Mouse (Mus musculus): ENCODE data around the gene Atp6v0d1. TPM values are rescaled to one million over a fixed set of nuclear protein-coding genes. Genes with fewer than 3 reads are reported as not detected.
A peak's percentile ranks its signal among the peaks of the same experiment; 100 is the strongest.
"Not testable (repeated sequence)": the region's sequence is repeated elsewhere in the genome, so short reads cannot be mapped to it uniquely, and the experiment has no call there.

The Atp6v0d1 gene
- total RNA-seq (2021), result 100 to 1,000 TPM; 288 to 305 TPM

DNA sequence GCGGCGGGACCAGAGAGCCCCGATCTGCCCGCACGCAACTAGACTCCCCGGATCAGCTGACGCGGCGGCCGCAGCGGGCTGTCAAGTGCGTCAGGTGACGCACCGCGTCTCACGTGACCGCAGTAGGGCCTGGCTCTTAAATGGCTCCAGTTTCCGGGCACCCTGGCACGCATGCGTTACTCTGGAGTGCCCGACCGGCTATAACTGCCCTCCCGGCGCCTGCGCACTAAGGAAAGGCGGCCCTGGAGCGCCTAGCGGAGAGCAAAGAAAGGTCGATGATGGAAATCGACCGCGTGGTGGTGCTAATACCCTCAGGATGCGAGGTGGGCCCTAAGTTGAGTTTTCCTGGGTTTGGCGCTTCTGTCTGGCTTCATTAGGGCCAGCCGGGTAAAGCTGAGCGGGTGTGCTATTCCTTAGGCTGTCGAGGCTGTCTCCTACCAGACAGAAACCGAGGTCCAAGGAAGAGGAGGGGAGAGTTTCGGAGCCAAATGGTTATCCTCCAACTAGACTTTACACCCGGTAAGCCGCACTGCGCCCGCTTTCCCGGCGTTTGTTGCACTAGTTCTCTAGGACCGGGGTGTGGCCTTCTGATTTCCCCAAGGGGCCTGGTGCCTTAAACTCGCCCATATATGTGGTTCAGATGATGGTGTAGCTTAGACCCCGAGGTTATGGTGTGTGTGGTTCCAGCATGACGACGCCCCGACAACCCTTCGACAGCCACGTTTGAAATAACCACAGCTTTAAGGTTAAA is at the start of gene Atp6v0d1:
Gene Atp6v0d1 (minus strand): TSS at position 96 of the 751 bp plus-strand sequence.
- DNase-seq, result peak; percentile 99

DNA sequence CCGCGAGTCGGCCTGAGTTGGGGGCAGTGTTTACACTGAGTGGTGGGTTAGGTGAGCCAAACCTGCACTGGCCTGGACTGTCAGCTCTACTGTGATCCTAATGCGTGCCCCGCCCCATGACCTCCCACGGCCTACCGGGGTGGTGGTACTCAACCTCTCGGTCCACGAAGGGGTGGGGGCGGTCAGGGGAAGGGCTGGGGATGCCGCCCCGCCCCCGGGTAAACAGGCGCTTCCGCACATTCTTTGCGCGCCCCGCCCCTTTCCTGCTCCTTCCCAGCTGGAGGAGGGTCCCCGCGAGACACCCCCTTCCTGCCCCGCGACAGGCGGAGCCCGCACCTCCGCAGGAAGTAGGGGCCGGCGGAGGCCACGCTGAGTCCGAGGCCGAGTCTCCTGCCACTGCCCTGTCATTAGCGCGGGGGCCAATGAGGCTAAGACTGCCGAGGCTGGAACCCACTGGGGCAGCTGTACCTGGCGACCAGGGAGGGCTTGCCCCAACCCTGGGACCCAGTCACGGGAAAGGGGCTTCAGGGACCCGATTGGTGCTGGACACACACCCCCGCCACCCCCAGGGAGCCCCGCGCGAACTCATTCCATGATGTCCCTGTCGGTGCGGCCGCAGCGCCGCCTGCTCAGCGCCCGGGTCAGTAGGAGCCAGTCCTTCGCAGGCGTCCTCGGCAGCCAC is 48.1 kb upstream of the Atp6v0d1 start:
- DNase-seq, result no peak

DNA sequence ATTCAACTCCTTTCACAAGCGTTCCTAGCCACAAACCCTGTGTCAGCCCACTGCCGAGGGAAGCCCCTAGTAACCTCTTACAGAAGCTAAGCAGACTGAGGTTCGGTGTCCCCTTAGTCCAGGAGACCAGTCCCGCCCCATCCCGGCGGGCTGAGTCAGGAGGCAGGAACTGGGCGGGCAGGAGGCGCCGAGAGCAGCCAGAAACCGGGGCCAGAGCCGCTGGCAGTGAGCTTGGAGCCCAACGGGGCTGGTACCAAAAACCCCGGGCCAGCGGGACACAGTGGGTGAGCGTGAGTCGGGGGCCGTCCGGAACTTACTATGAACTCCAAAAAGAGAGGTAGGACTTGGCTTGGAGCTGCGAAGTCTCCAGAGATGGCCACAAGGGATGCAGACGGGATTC is 47.2 kb upstream of the Atp6v0d1 start:
- peak in 1 of 2 experiments; percentile 37 for DNase-seq

DNA sequence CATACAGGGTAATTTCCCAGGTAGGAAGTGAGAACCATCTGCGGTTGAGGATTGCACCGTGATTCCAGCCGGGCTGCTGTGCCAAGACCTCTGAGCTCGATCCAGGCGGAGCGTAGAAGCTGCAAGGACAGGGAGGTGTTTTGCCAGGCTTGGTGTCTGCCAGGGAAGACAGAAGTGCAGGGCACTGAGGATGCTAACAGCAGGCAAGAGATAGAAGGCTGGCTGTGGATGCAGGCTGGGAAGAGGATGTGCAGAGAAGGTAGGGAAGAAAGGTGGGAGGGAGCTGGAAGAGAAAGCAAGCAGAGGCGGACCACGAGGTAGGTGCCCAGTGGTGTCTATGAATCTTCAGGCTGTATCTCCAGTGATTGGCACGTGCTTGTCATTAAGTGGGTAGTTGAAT is 46.0 kb upstream of the Atp6v0d1 start:
- DNase-seq, result no peak

DNA sequence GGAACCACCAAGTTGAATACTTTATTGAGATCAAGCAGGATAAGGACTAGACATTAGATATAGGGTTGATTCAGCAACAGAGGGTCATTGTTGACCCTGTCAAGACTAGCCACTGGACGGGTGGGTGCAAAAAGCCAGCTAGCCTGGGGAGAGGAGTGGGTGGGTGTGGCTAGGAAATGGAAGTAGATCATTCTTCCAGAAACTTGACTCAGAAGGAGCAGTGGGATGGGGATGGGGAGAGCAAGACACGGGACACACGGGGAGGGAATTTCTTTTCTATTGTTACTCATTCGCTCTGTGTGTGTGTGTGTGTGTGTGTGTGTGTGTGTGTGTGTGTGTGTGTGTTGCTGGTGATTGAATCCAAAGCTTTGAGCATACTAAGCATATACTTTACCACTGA is 43.9 kb upstream of the Atp6v0d1 start:
- DNase-seq, result no peak

DNA sequence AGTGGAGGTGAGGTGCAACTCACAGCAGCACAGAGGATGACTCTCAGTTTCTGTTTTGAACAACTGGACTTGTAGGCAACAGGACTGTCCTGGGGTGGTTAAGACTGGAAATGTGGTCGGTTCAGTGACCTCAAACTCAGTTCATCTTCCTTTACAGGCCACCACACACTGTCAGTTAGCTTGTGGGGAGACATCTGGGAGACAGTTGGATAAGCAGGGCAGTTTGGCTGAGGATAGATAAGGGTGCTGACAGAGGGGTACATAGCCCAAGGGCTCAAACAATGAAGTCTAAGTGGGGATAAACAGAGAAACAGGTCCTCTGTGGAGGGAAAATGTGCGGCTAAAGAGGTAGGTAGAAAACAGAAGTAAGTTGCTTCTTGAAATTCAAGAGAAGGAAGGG is 43.5 kb upstream of the Atp6v0d1 start:
- DNase-seq, result no peak

DNA sequence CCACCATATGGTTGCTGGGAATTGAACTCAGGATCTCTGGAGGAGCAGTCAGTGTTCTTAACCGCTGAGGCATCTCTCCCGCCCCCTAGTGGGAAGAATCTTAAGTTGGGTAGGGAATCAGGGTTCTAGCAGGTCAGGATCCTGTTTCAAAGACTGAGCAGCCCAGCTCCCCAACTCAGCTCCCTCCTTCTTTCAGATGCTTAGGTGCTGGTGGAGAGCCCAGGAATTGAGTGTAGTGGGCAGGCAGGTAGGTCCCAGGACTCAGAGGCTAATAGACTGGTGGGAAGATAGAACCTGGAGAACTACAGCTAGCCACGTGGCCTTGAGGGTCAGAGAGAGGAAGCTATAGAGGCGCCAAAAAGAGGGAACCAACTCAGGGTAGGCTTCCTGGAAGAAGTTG is 41.8 kb upstream of the Atp6v0d1 start:
- DNase-seq, result no peak

DNA sequence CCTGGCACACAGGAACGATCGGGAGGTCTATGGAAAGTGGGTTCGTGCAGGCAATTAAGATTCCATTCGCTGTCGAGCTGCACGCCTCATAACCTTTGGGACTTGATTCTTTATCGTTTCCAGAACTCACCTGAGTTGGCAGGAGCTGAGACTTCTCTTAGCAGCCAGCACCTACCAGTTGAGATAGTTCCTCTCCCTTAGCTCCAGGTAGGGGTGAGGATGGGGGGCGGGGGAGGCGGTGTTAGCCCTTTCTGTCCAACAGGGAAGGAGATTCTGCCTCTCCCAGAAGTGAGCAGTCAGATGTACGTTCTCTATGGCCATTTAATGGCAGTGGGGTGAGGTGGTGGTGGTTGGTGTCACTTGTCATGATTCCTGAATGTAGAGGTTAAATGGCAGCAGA is 41.2 kb upstream of the Atp6v0d1 start:
- DNase-seq, result no peak

DNA sequence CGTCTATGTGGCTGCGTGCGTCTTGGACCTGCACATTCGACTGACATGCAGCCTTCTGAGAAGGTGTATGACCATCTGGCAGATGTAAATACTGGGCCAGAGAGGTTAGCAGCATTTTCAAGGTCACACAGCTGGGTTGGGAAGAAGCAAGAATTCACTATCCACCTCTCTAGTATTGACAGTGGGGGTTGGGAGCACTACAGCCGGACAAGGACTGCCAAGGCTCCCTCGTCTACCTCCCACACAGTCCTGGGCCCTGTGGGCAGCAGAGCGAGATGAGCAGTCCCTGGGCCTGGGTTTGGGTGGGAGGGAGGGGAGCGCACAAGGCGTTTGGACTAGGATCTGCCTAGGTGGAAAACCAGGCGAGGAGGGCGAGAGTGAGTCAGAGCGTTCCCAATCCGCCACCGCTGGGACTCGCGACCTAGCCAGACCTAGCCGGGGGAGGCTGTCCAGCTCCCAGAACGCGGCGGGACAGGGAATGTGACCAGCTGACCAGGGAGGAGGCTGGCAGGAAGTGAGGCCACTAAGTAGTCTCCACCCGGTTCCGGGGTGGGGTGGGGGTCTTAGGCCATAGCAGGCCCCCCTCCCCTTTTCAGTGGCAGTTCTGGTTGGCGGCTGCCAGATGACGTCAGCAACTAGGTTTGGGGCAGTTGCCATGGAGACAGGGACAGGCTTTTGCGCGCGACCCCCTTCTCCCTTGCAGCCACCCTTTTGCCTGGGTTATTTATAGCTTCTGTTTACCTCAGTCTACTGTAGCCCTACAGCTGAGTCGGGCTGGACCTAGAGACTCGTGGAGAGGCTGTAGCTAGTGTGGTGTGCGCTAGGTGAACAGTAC is 40.6 kb upstream of the Atp6v0d1 start:
- peak; percentile 85 for DNase-seq

DNA sequence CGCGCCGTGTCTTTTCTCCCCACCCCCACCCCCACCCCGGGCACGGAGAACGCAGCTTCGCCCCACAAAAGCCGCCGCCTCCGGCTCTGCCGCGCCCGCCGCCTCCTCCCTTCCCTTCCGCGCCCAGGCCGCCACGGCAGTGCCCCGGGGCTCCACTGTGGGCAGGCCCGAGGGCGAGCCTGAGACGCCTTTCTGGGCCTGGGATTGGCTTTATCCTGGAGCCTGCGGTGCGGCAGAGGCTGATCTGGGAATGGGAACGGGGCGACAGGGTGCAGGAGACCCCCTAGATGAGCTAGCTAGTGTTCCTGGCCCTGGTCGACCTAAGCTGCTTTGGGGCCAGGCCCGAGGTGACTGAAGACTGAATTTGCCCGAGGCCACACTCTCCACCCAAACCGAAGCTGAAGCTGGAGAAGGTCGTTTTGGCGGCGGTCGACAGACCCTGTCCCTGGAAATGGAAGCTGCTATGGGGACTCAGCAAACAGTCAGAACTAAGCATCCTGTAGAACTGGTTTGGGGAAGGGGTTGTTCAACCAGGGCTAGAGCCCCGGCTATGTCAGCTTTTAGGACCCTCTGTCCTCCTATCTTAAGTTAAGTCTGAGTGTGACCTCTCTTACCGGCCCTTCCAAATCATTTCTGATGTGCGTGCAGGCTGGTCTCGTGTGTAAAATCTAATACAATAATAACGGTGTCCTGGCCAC is 39.8 kb upstream of the Atp6v0d1 start:
- peak in 1 of 2 experiments; percentile 42 for DNase-seq

DNA sequence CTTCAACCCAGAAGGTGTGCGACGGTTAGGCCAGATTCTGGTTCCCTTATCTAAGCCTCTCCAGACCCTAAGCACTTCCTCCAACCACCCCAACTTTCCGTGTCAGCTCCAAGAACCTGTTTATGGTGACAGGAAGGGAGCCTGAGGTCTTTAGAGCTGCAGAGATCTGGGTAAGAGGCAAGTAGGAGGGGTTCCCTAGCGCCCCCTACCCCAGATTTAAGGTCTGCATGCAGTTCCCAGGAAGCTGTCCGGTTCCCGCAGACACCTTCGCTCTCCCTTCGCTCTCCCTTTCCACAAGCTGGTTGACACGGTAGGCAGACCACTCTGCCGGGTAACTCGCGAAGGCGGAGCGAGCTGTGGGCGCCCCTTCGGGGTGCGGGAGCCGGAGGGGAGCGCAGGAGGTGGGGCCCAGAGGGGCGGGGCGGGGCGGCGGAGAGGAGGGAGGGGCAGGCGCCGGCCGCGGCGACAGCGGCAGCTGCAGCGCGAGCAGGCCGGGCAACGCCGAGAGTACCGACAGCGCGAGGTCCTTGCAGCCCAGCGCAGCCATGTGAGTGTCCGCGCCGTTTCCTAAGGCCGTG is 39.0 kb upstream of the Atp6v0d1 start, which contains the start of gene Ripor1:
Gene Ripor1 (plus strand): TSS at position 452 of the 578 bp plus-strand sequence.
- peak; percentile 76 to 81 for DNase-seq

DNA sequence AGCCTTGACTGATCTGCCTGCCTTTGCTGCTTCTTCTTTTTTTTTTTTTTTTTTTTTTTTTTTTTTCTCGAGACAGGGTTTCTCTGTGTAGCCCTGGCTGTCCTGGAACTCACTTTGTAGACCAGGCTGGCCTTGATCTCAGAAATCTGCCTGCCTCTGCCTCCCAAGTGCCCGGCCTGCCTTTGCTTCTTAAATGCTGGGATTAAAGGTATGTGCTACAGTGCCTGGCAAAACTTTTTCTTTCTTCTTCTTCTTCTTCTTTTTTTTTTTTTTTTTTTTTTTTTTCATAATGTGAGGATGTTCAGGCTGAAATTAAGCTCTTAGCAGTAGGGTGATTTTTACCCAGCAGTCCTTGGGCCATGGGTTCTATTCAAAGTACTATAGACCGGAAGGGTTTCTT is 36.7 kb upstream of the Atp6v0d1 start:
- not testable (repeated sequence) for DNase-seq

DNA sequence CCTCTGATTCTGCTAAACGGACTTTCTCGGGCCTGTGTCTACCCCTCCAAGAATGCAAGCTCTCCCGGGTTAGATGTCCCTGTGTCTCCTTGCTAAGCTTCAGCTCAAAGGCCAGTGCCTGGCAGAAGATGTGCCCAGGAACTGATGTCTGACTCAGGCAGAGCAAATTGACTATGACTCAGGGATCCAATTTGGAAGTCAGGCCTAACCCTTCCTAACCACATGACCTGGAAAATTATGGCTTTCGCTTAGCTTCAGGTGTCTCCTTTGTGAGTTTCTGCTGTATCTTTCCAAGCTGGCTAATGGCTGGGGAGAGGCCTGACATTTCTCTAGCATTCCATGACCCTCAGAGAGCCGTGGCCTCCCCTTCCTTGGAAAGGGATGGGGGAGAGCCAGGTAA is 35.5 kb upstream of the Atp6v0d1 start:
- no peak for DNase-seq

DNA sequence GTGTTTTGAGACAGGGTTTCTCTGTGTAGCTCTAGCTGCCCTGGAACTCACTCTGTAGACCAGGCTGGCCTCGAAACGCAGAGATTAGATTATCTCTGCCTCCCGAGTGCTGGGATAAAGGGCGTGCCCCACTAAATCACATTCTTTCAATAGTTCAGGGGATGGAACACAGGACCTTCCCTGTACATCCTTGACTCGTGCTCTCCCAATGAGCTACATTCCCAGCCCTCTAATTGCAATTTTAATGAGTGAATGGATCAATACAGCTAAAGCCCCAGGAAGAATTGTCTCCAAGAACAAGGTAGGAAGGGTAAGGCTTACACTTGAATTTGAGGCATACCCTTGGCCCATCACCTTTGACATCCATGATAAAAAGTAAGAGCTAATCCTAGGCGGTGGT is 32.9 kb upstream of the Atp6v0d1 start:
- DNase-seq, result no peak

DNA sequence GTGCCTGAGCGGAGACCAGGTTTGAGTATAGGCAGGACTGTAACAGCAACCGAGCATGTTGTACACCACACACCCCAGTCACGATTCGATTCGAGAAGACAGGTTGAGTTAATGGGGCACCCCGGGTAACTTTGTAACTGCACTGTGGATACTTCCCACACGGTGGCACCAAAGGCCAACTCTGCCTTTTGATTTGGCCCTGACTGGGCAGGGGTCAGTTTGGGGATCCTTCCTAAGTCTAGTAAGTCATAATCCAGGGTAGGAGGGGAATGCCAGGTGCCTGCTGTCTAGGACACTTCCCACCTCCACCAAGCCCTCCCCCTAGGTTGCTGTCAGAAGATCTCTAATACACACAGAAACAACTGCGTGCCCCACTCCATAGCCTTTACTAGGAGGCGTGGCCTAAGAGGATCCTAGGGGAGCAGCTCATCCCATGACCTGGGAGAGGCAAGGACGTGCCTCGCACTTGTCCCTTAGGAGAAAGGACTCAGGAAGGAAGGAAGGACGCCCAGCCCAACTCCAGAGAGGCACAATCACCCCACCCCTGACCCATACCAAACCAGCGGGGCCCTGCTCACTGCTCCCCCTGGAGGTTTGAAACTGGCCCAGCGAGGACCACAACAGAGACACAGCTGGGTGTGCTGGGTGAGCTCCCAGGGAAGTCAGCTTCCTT is 30.7 kb upstream of the Atp6v0d1 start:
- peak in 1 of 2 experiments; percentile 52 for DNase-seq

DNA sequence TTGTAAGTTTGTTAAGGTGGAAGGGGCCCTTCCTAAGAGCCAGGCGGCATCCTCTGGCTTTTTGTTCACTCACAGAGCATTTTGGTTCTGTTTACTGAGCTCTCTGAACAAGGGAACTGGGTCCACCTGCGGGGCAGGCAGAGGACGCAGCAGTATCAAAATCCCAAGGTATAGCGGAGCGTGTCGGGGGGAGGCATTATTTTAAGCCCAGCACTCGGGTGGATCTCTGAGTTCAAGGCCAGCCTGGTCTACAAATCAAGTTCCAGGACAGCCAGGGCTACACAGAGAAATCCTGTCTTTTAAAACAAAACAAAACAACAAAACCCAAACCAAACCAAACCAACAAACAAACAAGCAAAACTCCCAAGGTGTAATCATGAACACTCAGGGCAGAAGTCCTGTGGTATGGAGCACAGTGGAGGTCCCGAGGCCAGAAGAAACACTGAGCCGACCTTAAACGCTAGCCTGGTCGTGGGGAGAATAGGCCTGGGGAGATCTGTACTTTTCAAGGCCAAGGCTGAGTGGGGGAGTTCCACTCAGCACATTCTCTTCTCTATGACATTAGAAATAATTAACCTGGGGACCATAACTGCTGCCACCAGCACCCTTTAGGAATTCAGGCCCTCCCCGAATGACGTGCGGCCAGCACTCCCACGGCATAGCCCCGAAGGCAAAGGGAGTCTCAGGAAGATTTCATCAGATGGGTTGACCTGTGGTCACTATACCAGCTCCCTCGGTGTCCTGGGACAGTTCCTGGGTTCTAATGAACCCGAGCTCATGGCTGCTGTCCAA is 28.8 kb upstream of the Atp6v0d1 start:
- no peak for DNase-seq

DNA sequence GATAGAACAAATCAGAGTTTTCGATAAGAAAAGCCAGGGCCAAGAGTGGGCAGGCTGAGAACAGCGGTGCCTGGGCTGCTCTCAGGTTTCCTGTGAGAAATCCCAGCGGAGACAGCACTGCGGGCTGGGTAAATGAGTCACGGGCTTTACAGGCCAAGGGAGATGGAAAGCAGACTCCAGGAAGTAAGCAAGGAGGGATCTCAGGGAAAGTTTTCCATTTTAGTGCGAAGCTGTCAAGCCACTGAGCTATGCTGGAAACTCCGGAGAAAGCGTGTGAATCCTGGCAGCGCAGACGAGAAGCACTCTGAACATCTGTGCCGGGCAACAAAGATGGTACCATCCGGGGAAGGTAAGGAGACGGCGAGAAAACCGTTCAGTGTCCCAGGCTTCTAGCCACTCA is 28.0 kb upstream of the Atp6v0d1 start:
- DNase-seq, result no peak

DNA sequence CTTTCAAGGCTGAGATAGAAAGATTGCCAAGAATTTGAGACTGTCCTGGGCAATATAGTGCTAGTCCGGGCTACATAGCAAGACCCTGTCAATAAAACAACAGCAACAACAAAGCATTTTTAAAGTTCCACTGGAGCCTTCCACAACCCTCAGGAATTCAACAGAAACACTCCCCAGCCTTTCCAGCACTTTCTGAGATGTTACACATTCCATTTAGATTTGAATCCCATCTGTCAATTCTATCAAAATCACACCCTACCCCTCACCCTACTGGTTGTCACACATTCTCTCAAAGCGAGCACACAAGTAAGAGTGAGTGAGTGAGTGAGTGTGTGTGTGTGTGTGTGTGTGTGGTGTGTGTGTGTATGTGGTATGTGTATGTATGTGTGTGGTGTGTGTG is 26.6 kb upstream of the Atp6v0d1 start:
- no peak for DNase-seq

DNA sequence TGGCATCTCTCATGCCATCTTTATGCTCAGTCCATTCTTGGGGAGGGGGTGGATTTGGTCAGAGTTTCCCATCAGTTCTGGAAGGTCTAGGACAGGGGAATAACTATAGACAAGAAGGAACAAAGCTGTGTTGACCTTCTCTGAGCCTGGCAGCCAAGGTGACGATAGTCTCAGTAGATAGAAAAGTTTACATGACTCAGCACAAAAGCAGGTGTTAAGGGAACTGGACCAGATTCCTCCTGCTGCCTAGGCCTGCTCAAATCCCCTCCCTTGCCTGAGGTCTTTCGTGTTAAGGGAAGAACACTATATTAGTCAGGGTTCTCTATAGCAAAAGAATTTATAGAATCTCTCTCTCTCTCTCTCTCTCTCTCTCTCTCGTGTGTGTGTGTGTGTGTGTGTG is 13.9 kb upstream of the Atp6v0d1 start:
- no peak for DNase-seq

DNA sequence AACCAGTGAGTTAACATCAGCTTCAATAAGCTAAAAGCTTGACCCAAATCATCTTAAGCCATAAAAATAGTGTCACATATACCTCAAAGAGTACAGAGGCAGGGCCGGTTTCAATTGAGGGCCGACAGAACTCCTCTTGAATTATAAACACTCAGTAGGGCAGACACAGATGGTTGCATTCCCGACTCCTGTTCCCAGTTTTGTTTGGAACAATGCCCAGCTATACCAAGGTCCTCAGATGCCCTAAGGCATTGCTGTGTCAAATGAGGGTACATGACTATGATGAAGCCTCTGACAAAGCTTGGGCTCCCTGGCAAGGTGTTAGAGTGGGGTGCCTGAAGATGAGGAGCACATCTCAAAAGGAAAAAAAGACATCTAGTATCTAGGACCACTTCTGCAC is 9.7 kb upstream of the Atp6v0d1 start:
- DNase-seq, result no peak

DNA sequence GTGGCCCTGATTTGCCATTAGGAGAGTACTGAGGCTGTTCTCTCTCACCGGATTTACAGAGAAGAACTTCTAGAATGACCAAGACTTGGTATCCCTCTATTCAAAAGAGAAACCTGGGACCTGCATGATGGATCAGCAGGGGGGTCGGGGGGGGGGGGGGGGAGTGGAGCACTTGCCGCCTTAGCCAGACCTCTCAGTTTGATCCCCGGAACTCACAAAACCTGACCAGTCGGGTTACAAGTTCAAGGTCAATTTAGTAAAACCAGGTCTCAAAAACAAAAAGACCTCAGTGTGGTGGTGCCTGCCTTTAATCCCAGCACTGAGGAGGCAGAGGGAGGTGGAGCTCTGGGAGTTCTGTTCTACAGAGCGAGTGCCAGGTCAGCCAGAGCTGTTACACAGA is 8.9 kb upstream of the Atp6v0d1 start:
- no peak for DNase-seq
